Mouse (Mus musculus) cortical plate, adult 2 months (tissue): ENCODE data around the gene Slc10a1.

ENCODE experiments used
- CTCF ChIP-seq: fragments of 200-500 bp; IDR thresholded peaks from 2 replicates; pipeline ENCODE4 v1.5.1; 2011; ENCODE audit warnings: mild to moderate bottlenecking, control low read depth, low read length; ENCODE audit not compliant: insufficient read depth; ENCODE audit errors: extremely low read depth
- POLR2A ChIP-seq: fragments of 200-500 bp; IDR thresholded peaks from 2 replicates; pipeline ENCODE4 v1.6.1; 2011; ENCODE audit warnings: mild to moderate bottlenecking, low read length, control low read depth; ENCODE audit not compliant: insufficient read depth; ENCODE audit errors: extremely low read depth

- no peak for TF ChIP-seq CTCF
- TF ChIP-seq POLR2A, result no peak
These were observed 45.0 kb upstream of the Slc10a1 start for GRCm38 (mm10) chr12:81013496-81013895.
